ENCODE assay signal across 9 mouse cellular contexts in the genomic region with DNA sequence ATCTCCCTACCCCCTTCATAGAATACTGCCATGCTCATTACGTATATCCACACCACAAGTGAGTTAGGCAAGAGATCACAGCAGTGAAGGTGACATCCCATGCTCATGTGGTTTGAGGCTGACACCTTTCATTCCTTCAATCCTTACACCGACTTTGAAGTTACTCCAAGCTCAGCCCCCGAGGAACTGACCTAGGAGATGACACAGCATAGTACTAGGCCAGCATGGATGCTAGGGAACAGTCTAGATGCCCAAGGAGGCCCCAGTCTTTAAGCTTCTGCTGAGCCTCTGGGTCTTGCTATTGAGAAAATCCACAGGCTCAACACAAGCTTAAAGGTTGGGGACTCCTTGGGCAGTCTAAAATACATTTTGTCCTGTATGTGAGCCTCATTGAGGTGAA. TPM values are rescaled to one million over a fixed set of nuclear protein-coding genes. Genes with fewer than 3 reads are reported as not detected.
DNase-seq lines count a peak whose midpoint lies in the region; ATAC-seq lines count a peak whose summit lies in the region.
"Had no signal": no experiment of that assay in that cellular context is flagged by ENCODE, and none has a peak within 500 bp of the region (broad histone marks: within the 10 kb centered on the region; RNA-seq: fewer than 3 reads in every experiment).

No protein-coding gene starts in this region.

- H3K4me1 ChIP-seq in kidney, embryonic 15.5 days: peaks cover 25% of the 10 kb centered on the region
- H3K4me1 ChIP-seq in embryonic facial prominence, embryonic 10.5 days: peaks cover 17% of the 10 kb centered on the region
- H3K4me1 ChIP-seq in hindbrain, embryonic 13.5 days (replicated peaks): peaks cover 41% of the 10 kb centered on the region
- peaks cover 29% of the 10 kb centered on the region for H3K4me1 ChIP-seq in midbrain, embryonic 13.5 days (replicated peaks)

- H3K36me3 ChIP-seq in kidney, embryonic 15.5 days: peaks cover 14% of the 10 kb centered on the region
- peaks cover 16% of the 10 kb centered on the region for H3K36me3 ChIP-seq in embryonic facial prominence, embryonic 10.5 days (replicated peaks)
- peaks cover 15% of the 10 kb centered on the region for H3K36me3 ChIP-seq in hindbrain, embryonic 13.5 days
- peaks cover 14% of the 10 kb centered on the region for H3K36me3 ChIP-seq in midbrain, embryonic 13.5 days

- no peak for DNase-seq in kidney, postnatal 4 days
- no peak for DNase-seq in embryonic facial prominence, embryonic 10.5 days (ENCODE audit: low spot score)
- DNase-seq in thymus, postnatal 10 days (ENCODE audit: low spot score in 2 of 2): no peak
- no peak for DNase-seq in thymus, postnatal 0 days (ENCODE audit: low spot score)
- DNase-seq in kidney, adult 8-10 months: no peak
- DNase-seq: thymus, postnatal 25 days had no signal

- H3K9me3 ChIP-seq in kidney, embryonic 15.5 days (replicated peaks): no peaks in the 10 kb centered on the region
- no peaks in the 10 kb centered on the region for H3K9me3 ChIP-seq in embryonic facial prominence, embryonic 10.5 days
- no peaks in the 10 kb centered on the region for H3K9me3 ChIP-seq in hindbrain, embryonic 13.5 days
- no peaks in the 10 kb centered on the region for H3K9me3 ChIP-seq in midbrain, embryonic 13.5 days

- no peak for ATAC-seq in kidney, embryonic 15.5 days (replicated peaks; ENCODE audit: low FRiP score)
- no peak for ATAC-seq in hindbrain, embryonic 13.5 days (ENCODE audit: low FRiP score)
- no peak for ATAC-seq in midbrain, embryonic 13.5 days

- H3K27me3 ChIP-seq in kidney, embryonic 15.5 days: no peaks in the 10 kb centered on the region
- H3K27me3 ChIP-seq in embryonic facial prominence, embryonic 10.5 days (replicated peaks; ENCODE audit: low read depth, poor library complexity, severe bottlenecking): no peaks in the 10 kb centered on the region
- H3K27me3 ChIP-seq in hindbrain, embryonic 13.5 days: no peaks in the 10 kb centered on the region
- H3K27me3 ChIP-seq in midbrain, embryonic 13.5 days: no peaks in the 10 kb centered on the region

- H3K4me2 ChIP-seq in kidney, embryonic 15.5 days: peak overlapping the region; percentile 84
- H3K4me2 ChIP-seq in hindbrain, embryonic 13.5 days: peak overlapping the region; percentile 89
- H3K4me2 ChIP-seq in midbrain, embryonic 13.5 days (replicated peaks): peak overlapping the region; percentile 99; the same call in 1 of the 2 replicates

- peak overlapping the region; percentile 89 for H3K4me3 ChIP-seq in kidney, embryonic 15.5 days (replicated peaks)
- H3K4me3 ChIP-seq in embryonic facial prominence, embryonic 10.5 days: peak overlapping the region; percentile 89
- peak overlapping the region; percentile 85 for H3K4me3 ChIP-seq in hindbrain, embryonic 13.5 days
- no peak overlapping the region for H3K4me3 ChIP-seq in midbrain, embryonic 13.5 days (replicated peaks)

- no peak overlapping the region for H3K27ac ChIP-seq in kidney, embryonic 15.5 days
- H3K27ac ChIP-seq in embryonic facial prominence, embryonic 10.5 days (replicated peaks): no peak overlapping the region
- H3K27ac ChIP-seq in hindbrain, embryonic 13.5 days: no peak overlapping the region
- H3K27ac ChIP-seq in midbrain, embryonic 13.5 days: no peak overlapping the region

- H3K9ac ChIP-seq in kidney, embryonic 15.5 days: no peak overlapping the region
- H3K9ac ChIP-seq in hindbrain, embryonic 13.5 days: peak overlapping the region; percentile 91; the same call in 1 of the 2 replicates
- no peak overlapping the region for H3K9ac ChIP-seq in midbrain, embryonic 13.5 days (replicated peaks)

- 84% methylated on average over 3 of the region's 3 CpGs for WGBS in kidney, embryonic 15.5 days
- WGBS in embryonic facial prominence, embryonic 10.5 days: 79% methylated on average over 3 of the region's 3 CpGs
- 93% methylated on average over 3 of the region's 3 CpGs for WGBS in hindbrain, embryonic 13.5 days
- WGBS in midbrain, embryonic 13.5 days: 89% methylated on average over 3 of the region's 3 CpGs

RNA-seq across cellular contexts. Expression of a gene that starts 1.6 kb away (rescaled TPM):
- 89.8 and 94.5 TPM in 2 replicates for polyA plus RNA-seq in kidney, embryonic 15.5 days (2015; fragmentation: Nextera tagmentation; extraction: Ambion mirVana)
- polyA plus RNA-seq in embryonic facial prominence, embryonic 10.5 days (2016; fragmentation: Nextera tagmentation; extraction: Ambion mirVana): 94.9 and 95.9 TPM in 2 replicates
- 111 and 114 TPM in 2 replicates for polyA plus RNA-seq in hindbrain, embryonic 13.5 days (2015; fragmentation: Nextera tagmentation; extraction: Ambion mirVana)
- polyA plus RNA-seq in midbrain, embryonic 13.5 days (2015; fragmentation: Nextera tagmentation; extraction: Ambion mirVana): 93.6 and 104 TPM in 2 replicates
- polyA plus RNA-seq in thymus, postnatal 0 days (2015; fragmentation: Nextera tagmentation; extraction: Ambion mirVana): 76.2 and 78.7 TPM in 2 replicates

RNA-seq across cellular contexts. Expression of a gene that starts 36.8 kb away (rescaled TPM):
- 18.6 and 18.9 TPM in 2 replicates for polyA plus RNA-seq in kidney, embryonic 15.5 days (2015; fragmentation: Nextera tagmentation; extraction: Ambion mirVana)
- polyA plus RNA-seq in embryonic facial prominence, embryonic 10.5 days (2016; fragmentation: Nextera tagmentation; extraction: Ambion mirVana): 36.1 and 41.9 TPM in 2 replicates
- polyA plus RNA-seq in hindbrain, embryonic 13.5 days (2015; fragmentation: Nextera tagmentation; extraction: Ambion mirVana): 50.8 and 68.5 TPM in 2 replicates
- polyA plus RNA-seq in midbrain, embryonic 13.5 days (2015; fragmentation: Nextera tagmentation; extraction: Ambion mirVana): 49.6 and 59.1 TPM in 2 replicates
- 6.1 and 8.0 TPM in 2 replicates for polyA plus RNA-seq in thymus, postnatal 0 days (2015; fragmentation: Nextera tagmentation; extraction: Ambion mirVana)
